Mouse (Mus musculus) olfactory bulb, adult 2 months (tissue): ENCODE results near the gene Ptpn11.

ENCODE experiments used
- CTCF ChIP-seq: fragments of 200-500 bp; IDR thresholded peaks from 2 replicates; pipeline ENCODE4 v1.5.1; 2012; ENCODE audit warnings: low read depth, mild to moderate bottlenecking, low read length, moderate library complexity; ENCODE audit not compliant: insufficient read depth
- POLR2A ChIP-seq: fragments of 200-500 bp; IDR thresholded peaks from 2 replicates; pipeline ENCODE4 v1.6.1; 2012; ENCODE audit warnings: mild to moderate bottlenecking, low read depth, low read length, moderate library complexity; ENCODE audit not compliant: insufficient read depth

DNA sequence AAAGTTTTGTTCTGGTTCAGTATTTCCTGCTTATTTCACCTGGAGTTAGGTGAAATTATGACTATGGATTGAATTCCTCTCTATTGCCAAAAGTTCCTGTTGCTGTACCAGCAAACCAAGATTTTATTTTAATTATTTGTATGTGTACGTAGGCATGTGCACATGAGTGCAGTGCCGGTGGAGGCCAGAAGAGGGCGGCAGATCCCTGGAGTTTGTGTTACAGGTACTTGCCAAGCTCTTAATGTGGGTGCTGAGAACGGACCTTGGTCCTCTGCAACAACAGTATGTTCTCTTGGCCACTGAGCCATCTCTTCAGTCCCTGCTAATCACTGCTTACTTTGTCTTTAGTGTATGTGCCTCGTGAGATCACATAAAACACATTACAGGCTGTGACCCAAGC lies 109.4 kb downstream of the Ptpn11 start:
- TF ChIP-seq CTCF (no peak), POLR2A (no peak)
